Mouse (Mus musculus) forebrain, embryonic 16.5 days (tissue): ENCODE measurements around the gene Snrnp40. TPM values are rescaled to one million over a fixed set of nuclear protein-coding genes. Genes with fewer than 3 reads are reported as not detected.

ENCODE experiments used
- ATAC-seq: fragments of 200-750 bp; cut with Nextera tagmentation; 2 replicates; pipeline ENCODE4 v1.8.0; 2017; ENCODE audit warnings: mild to moderate bottlenecking, moderate library complexity
- H3K27ac ChIP-seq: fragments of 300-500 bp; sonication (generic); 2 replicates; pipeline ENCODE4 v1.5.1; 2014; ENCODE audit warnings: low read length, control low read depth
- H3K27me3 ChIP-seq: fragments of 300-500 bp; sonication (generic); replicated peaks from 2 replicates; pipeline ENCODE4 v1.6.1; 2014; ENCODE audit warnings: low read length; ENCODE audit not compliant: control insufficient read depth, insufficient read depth
- H3K36me3 ChIP-seq: fragments of 300-500 bp; sonication (generic); 2 replicates; pipeline ENCODE4 v1.6.1; 2014; ENCODE audit not compliant: control insufficient read depth, insufficient read depth
- H3K4me1 ChIP-seq: fragments of 300-500 bp; sonication (generic); replicated peaks from 2 replicates; pipeline ENCODE4 v1.6.1; 2014; ENCODE audit warnings: low read length; ENCODE audit not compliant: control insufficient read depth, insufficient read depth
- H3K4me2 ChIP-seq: fragments of 300-500 bp; sonication (generic); 2 replicates; pipeline ENCODE4 v1.6.1; 2014; ENCODE audit warnings: mild to moderate bottlenecking, low read length, control low read depth
- H3K4me3 ChIP-seq: fragments of 300-500 bp; sonication (generic); replicated peaks from 2 replicates; pipeline ENCODE4 v1.5.1; 2014; ENCODE audit warnings: mild to moderate bottlenecking, low read length, control low read depth
- H3K9ac ChIP-seq: fragments of 300-500 bp; sonication (generic); replicated peaks from 2 replicates; pipeline ENCODE4 v1.6.1; 2014; ENCODE audit warnings: low read depth, low read length, control low read depth
- H3K9me3 ChIP-seq: fragments of 300-500 bp; sonication (generic); 2 replicates; pipeline ENCODE4 v1.6.1; 2016; ENCODE audit warnings: low read length; ENCODE audit not compliant: control insufficient read depth
- WGBS: fragments of 180-500 bp; shearing (Covaris S2); extraction: QIAGEN DNeasy Blood & Tissue Kit; methylation state at CpG from one replicate; pipeline ENCODE4 v1.1.7; 2014; 5-methylcytosine and 5-hydroxymethylcytosine counted together
- polyA plus RNA-seq: library from polyadenylated mRNA; unstranded; fragments of >200 nt; fragmentation: Nextera tagmentation; extraction: Ambion mirVana; gene quantifications from 2 replicates; pipeline ENCODE4 v1.2.1, GENCODE M21; 2015

Snrnp40 gene
- 125 and 126 TPM in 2 replicates for polyA plus RNA-seq

DNA sequence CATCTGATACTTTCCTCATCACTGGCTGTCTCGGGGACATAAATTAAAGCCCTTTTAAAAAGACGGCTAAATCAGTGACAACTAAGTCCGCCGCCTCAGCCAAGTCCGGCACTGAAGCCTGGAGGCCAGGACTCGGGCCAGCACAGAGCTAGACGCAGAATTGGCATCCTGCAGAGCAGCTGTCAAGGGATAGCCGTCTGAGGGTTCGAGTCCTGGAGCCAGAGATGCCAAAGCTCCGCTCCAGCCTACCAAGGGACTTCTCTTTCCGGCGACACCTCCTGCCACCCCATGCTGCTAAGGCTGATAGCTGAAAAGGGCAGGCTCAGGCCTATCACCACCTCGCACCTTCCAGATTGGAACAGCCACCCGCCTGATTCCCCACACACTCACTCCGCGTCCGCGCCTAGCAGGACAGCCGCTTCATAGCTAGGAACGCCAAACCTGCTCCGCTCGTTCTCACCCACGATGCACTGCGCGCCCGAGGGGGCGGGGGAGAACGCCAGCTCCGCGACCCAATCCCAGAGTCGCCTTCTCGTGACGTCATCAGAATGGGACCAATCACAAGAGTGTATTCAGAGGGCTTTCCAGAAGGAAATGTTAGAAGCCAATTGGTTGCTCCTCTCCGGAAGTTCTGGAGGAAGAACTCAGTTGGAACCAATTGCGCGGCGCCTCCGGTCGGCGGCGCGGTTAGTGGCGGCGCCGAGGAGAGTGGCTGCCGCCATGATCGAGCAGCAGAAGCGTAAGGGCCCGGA is at the start of gene Snrnp40, which contains the start of gene Zcchc17:
Gene Snrnp40, plus strand, starts transcription at position 647 of the 752 bp plus-strand sequence.
Gene Zcchc17, minus strand, starts transcription at position 458 of the 752 bp plus-strand sequence.
- H3K4me3 ChIP-seq, result peak within 1 kb of the TSS; percentile 98
- ATAC-seq, result peak; percentile 99
- no peaks in the 10 kb centered on the region for H3K27me3 ChIP-seq
- H3K4me1 ChIP-seq, result peaks cover 18% of the 10 kb centered on the region
- H3K4me2 ChIP-seq, result peak within 1 kb of the TSS; percentile 89
- H3K27ac ChIP-seq, result peak within 1 kb of the TSS; percentile 87
- H3K9me3 ChIP-seq, result no peaks in the 10 kb centered on the region
- peak within 1 kb of the TSS; percentile 92 for H3K9ac ChIP-seq
- WGBS, result under 1% methylated on average over 49 of the region's 49 CpGs
- H3K36me3 ChIP-seq, result peaks cover 8% of the 10 kb centered on the region

DNA sequence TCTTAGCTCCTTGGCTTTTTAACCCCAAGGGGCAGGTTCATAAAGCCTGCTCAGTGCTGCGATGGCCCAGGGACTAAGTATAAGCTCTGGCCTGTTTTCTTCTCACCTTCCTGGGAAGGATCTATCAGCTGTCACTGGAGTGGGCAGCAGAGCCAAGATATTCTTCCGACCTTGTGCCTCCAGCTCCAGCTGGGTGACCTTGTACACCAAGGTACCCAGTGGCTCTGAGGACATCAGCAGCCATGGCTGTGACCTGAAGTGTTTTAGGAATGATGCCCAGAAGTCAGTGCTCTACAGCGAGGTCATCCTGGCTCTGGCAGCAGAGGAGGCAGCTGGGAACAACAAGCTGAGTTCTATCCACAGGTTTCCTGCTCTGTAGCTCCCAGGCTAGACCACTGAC is 47.4 kb upstream of the Snrnp40 start:
- Histone ChIP-seq H3K4me3 (no peak overlapping the region), H3K27ac (no peak overlapping the region), H3K9ac (no peak overlapping the region), H3K4me2 (no peak overlapping the region), H3K27me3 (0 out of 2 replicates have a peak, but pooled peaks cover 3% of the 10 kb centered on the region), H3K4me1 (peaks cover 11% of the 10 kb centered on the region), H3K9me3 (no peaks in the 10 kb centered on the region), H3K36me3 (0 out of 2 replicates have a peak, but pooled peaks cover 4% of the 10 kb centered on the region)
- ATAC-seq, result no peak
- 95% methylated on average over 3 of the region's 3 CpGs for WGBS

DNA sequence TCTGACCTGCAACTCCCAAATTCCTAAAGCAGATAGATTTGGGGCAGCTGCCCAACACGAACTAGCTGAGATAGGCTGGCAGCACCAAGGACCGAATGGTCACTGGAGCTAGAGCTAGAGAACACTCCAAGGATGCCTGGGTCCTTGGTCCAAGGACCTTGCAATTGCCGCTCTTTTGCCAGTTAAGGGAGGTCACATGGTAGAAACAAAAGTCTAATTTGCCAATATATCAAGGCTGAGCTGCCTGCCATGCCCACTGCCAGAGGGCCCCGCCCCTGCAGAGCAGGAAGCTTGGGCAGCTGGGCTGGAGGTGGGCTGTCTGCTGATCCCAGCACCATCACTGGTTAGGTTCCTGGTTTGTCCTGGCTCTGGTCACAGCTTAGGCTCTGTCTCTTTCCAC is 46.4 kb upstream of the Snrnp40 start:
- no peak overlapping the region for H3K4me3 ChIP-seq
- ATAC-seq, result no peak
- H3K9ac ChIP-seq, result no peak overlapping the region
- no peak overlapping the region for H3K27ac ChIP-seq
- WGBS, result 91% methylated on average over 4 of the region's 4 CpGs
- H3K4me1 ChIP-seq, result peaks cover 5% of the 10 kb centered on the region
- H3K4me2 ChIP-seq, result no peak overlapping the region
- H3K9me3 ChIP-seq, result no peaks in the 10 kb centered on the region
- H3K36me3 ChIP-seq, result 0 out of 2 replicates have a peak, but pooled peaks cover 4% of the 10 kb centered on the region
- H3K27me3 ChIP-seq, result 0 out of 2 replicates have a peak, but pooled peaks cover 3% of the 10 kb centered on the region

DNA sequence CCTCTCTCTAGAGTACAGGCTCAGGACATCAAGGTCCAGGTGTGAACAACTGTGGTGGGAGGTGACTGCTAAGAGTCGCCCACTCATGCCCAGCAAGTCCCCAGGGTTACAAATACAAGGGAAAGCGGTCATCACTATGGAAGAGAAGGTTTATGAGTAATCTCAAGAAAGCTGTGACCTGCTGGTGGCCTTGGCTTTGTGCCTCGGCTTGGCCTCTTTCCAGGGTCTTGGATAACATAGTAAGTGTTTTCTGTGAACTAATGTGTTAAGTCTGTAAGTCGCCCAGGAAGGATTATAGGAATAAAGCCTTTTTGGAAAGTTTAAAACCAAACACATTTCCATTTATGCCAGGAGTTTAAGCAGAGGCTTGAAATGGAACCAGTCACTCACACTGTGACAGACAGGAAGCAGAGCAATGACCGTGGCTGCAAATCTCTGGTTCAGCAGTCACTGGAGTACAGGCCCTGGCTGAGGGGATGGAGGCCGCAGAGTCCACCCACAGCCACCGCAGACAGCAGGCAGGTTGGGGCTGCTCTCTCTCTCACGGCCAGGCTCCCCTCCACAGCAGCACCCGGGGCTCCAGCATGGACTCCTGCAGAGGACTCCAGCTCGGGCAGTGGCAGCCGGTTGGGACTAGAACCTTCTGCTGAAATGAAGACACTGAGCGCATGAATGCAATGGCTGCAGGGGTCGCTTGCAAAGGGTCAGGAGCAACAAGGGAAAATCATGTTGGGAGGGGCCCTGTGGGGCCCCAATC is 44.0 kb upstream of the Snrnp40 start:
- no peak overlapping the region for H3K27ac ChIP-seq
- H3K4me2 ChIP-seq, result no peak overlapping the region
- no peaks in the 10 kb centered on the region for H3K9me3 ChIP-seq
- WGBS, result 78% methylated on average over 13 of the region's 13 CpGs
- no peak overlapping the region for H3K4me3 ChIP-seq
- no peaks in the 10 kb centered on the region for H3K27me3 ChIP-seq
- H3K36me3 ChIP-seq, result 0 out of 2 replicates have a peak, but pooled peaks cover 4% of the 10 kb centered on the region
- H3K4me1 ChIP-seq, result no peaks in the 10 kb centered on the region
- H3K9ac ChIP-seq, result no peak overlapping the region
- ATAC-seq, result no peak

DNA sequence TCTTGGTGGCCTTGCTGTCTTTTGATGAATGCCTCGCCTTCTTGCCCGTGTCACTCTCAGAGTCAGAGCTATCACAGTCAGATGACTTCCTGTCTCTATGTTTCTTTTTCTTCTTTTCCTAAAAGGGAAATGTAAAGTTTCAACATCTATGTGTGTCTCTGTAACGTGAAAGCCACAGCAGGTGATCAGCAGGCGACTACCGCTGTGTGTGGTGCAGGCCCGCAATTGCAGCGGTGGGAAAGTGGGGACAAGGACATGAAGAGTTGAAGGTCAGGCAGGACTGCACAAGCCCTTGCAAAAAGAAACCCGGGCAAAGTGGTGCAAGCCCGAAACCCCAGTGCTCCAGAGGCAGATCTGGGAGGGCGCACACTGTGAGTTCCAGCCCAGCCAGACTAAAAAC is 43.2 kb upstream of the Snrnp40 start:
- no peaks in the 10 kb centered on the region for H3K4me1 ChIP-seq
- no peak for ATAC-seq
- no peak overlapping the region for H3K4me2 ChIP-seq
- no peaks in the 10 kb centered on the region for H3K27me3 ChIP-seq
- H3K4me3 ChIP-seq, result no peak overlapping the region
- WGBS, result 76% methylated on average over 10 of the region's 10 CpGs
- H3K9ac ChIP-seq, result no peak overlapping the region
- H3K9me3 ChIP-seq, result no peaks in the 10 kb centered on the region
- no peak overlapping the region for H3K27ac ChIP-seq
- 0 out of 2 replicates have a peak, but pooled peaks cover 4% of the 10 kb centered on the region for H3K36me3 ChIP-seq

DNA sequence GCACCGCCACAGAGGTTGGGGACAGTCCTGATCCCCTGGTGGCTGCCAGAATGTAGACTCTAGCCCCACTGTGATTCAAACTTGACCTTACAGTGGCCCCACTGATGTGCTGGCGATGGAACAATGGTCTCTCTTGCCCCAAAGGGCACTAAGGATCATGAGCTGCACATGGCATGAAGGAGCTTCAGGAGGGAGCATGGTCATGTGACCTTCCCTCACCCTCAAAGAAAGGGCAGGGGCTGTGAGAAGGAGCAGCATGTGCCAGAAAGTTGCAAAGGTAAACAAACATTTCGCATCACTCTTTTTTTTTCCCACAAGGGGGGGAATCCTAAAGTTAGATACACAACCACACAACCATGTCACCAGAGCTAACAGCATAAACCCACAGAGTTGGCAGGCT is 41.8 kb upstream of the Snrnp40 start:
- no peak overlapping the region for H3K27ac ChIP-seq
- 76% methylated on average over 3 of the region's 3 CpGs for WGBS

DNA sequence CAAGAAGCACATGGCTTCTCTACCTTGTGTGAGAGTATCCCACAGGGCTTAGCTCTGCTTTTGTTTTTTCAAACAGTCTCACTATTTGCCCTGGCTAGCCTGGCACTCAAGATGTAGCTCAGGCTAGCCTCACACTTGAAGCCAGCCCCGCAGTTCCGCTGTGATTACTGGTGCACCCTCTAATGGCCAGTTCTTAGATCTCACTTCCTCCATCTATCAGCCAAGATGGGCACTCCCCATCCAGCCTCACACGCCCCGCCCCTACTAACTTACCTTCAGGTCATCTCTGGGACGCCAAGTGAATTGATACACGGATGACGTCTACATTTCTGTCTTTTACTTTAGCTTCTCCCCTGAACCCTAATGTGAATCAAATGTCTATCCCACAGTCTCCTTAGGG is 40.4 kb upstream of the Snrnp40 start:
- H3K4me1 ChIP-seq, result no peaks in the 10 kb centered on the region
- H3K27ac ChIP-seq, result no peak overlapping the region
- no peaks in the 10 kb centered on the region for H3K27me3 ChIP-seq
- no peak overlapping the region for H3K4me2 ChIP-seq
- ATAC-seq, result no peak
- no peak overlapping the region for H3K4me3 ChIP-seq
- WGBS, result 85% methylated on average over 7 of the region's 7 CpGs
- H3K36me3 ChIP-seq, result peaks cover 10% of the 10 kb centered on the region
- no peak overlapping the region for H3K9ac ChIP-seq
- H3K9me3 ChIP-seq, result no peaks in the 10 kb centered on the region

More for the DNA sequence above, 41.8 kb upstream of the Snrnp40 start:
- Histone ChIP-seq H3K4me3 (no peak overlapping the region), H3K9ac (no peak overlapping the region), H3K9me3 (no peaks in the 10 kb centered on the region), H3K4me1 (no peaks in the 10 kb centered on the region), H3K4me2 (no peak overlapping the region), H3K36me3 (peaks cover 7% of the 10 kb centered on the region; the same call in 1 of the 2 replicates), H3K27me3 (no peaks in the 10 kb centered on the region)
- no peak for ATAC-seq

DNA sequence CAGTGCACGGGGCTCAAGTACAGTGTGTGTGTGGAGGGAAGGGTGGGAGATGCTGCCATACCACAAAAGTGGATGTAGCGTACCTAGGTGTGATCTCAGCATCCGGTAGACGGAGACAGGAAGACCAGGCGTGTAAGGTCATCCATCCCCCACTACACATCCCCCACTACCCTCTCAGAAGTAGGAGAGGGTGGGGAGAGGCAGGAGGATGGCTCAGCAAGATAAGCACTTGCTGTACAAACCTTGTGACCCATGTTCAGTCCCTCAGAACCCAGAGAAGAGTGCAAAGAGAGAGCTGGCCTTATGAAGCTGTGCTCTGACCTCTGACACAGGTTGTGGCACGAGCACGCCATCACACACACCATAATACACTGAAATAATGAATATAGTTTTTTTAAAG is 38.3 kb upstream of the Snrnp40 start:
- H3K27me3 ChIP-seq, result no peaks in the 10 kb centered on the region
- no peak for ATAC-seq
- peaks cover 21% of the 10 kb centered on the region for H3K36me3 ChIP-seq
- no peak overlapping the region for H3K4me3 ChIP-seq
- WGBS, result 96% methylated on average over 7 of the region's 7 CpGs
- no peak overlapping the region for H3K27ac ChIP-seq
- no peaks in the 10 kb centered on the region for H3K9me3 ChIP-seq
- no peaks in the 10 kb centered on the region for H3K4me1 ChIP-seq
- no peak overlapping the region for H3K4me2 ChIP-seq
- H3K9ac ChIP-seq, result no peak overlapping the region

DNA sequence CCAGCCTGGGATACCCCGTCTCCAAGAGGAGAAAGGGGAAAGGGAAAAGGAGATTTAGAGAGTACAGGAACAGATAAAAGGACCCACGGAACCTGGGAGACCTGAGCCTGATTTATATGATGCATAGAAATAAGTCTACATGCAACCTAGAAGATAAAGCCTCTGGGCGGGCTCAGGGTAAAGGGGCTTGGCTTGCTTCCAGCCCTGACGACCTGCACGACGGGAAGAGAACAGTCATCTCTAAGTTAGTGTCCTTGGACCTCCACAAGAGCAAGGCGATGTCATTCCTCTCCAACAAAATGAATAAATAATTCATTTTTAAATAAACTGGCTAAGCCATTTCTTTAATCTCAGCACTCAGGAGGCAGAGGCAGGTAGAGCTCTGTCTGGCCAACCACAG is 37.4 kb upstream of the Snrnp40 start:
- WGBS, result 70% methylated on average over 7 of the region's 7 CpGs
- no peak for ATAC-seq
- H3K27me3 ChIP-seq, result no peaks in the 10 kb centered on the region
- no peak overlapping the region for H3K4me2 ChIP-seq
- no peaks in the 10 kb centered on the region for H3K9me3 ChIP-seq
- no peak overlapping the region for H3K9ac ChIP-seq
- peaks cover 21% of the 10 kb centered on the region for H3K36me3 ChIP-seq
- no peak overlapping the region for H3K27ac ChIP-seq
- H3K4me1 ChIP-seq, result no peaks in the 10 kb centered on the region
- no peak overlapping the region for H3K4me3 ChIP-seq
